Mouse (Mus musculus): ENCODE results near the gene Dtx3. TPM values are rescaled to one million over a fixed set of nuclear protein-coding genes. Genes with fewer than 3 reads are reported as not detected.

Dtx3 gene
- total RNA-seq, 1 experiment = 29.5 TPM

DNA sequence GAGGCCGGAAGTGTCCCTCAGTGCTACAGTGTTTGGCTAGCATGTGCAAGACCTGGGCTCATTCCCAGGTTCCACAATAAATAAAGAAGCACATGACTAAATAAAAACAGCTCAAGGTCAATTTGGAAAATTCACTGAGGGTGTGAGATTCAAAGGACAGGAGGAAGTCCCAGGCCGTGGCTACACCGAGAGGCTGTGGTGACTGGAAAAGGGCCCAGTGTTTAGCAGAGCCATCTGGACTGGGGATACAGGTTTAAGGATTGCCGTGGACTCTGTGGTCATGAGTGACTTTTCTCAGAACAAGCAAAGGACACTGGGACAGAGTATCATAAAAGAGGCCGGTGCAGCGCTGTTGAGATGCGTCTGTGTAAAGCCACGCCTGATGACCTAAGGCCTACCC, 17.7 kb upstream of the Dtx3 start:
- H3K27ac ChIP-seq (ENCODE audit: insufficient read depth, low read depth, low read length, poor library complexity, severe bottlenecking) = no peak overlapping the region
- in situ Hi-C loops (cut with MboI; ENCODE audit: low sequenced_read_pairs in 2 of 2, unreplicated experiment in 2 of 2) = no loop called here

DNA sequence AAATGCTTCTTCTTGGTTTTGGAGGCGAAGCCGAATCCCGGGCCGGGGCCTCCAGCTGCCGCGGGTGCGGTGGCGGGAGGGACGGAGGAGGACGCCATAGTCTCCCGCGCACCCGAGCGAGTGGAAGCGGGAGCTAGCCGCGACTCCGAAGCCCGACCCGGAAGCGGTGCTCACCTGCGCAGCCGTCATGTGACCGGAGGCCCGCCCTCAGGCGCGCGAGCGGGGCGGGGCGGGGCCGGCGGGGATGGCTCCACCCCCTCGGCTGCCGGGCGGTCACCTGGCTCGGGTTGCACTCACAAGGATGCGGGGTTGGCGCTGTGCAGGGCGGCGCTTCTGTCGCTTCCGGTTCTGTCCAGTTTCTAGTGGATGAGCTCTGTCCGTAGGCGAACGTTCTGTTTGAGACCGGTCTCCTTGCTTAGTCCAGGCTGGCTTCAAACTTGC, 15.9 kb upstream of the Dtx3 start, which contains the start of gene Pip4k2c:
TSS of gene Pip4k2c (minus strand) at position 172 of the 441 bp plus-strand sequence.
- peaks cover 9 to 11% of the 10 kb centered on the region in 2 experiments; a peak in 3 of 4 replicates for H3K4me1 ChIP-seq (ENCODE audit: control insufficient read depth in 2 of 2, insufficient read depth in 2 of 2, low read length in 2 of 2, poor library complexity in 1 of 2)
- peak; percentile 83 for DNase-seq (ENCODE audit: low read depth, low spot score)
- H3K9me3 ChIP-seq (ENCODE audit: control insufficient read depth, insufficient read depth, low read depth, low read length) = no peaks in the 10 kb centered on the region
- TF ChIP-seq HCFC1 (IDR thresholded peaks at IDR 0.05; ENCODE audit: borderline replicate concordance, insufficient read depth, low read length) (no peak; the same call in 1 of the 2 replicates), CHD2 (IDR thresholded peaks at IDR 0.05; ENCODE audit: low read depth, low read length) (no peak), MAFK (IDR thresholded peaks at IDR 0.05; ENCODE audit: insufficient read depth, low read depth, low read length) (no peak), ZNF384 (IDR thresholded peaks at IDR 0.05; ENCODE audit: low read depth, low read length) (no peak), ZC3H11A (IDR thresholded peaks at IDR 0.05; ENCODE audit: borderline replicate concordance, low read depth, low read length) (no peak)
- peak within 1 kb of the TSS; percentile 87 for H3K9ac ChIP-seq (ENCODE audit: insufficient read depth, low read depth, low read length, poor library complexity, severe bottlenecking)
- peak within 1 kb of the TSS; percentile 87 to 90 for H3K4me3 ChIP-seq (ENCODE audit: insufficient read depth in 1 of 2, low read depth in 1 of 2, low read length in 2 of 2, poor library complexity in 1 of 2, severe bottlenecking in 1 of 2)
- in situ Hi-C loops (cut with MboI; ENCODE audit: low sequenced_read_pairs in 2 of 2, unreplicated experiment in 2 of 2) = no loop called here
- H3K27ac ChIP-seq (ENCODE audit: insufficient read depth, low read depth, low read length, poor library complexity, severe bottlenecking) = peak within 1 kb of the TSS; percentile 64
- H3K36me3 ChIP-seq (ENCODE audit: control insufficient read depth, insufficient read depth, low read length, poor library complexity, severe bottlenecking) = peaks cover 19% of the 10 kb centered on the region

More for the DNA sequence above, 17.7 kb upstream of the Dtx3 start:
- TF ChIP-seq HCFC1 (IDR thresholded peaks at IDR 0.05; ENCODE audit: borderline replicate concordance, insufficient read depth, low read length) (no peak), MAFK (IDR thresholded peaks at IDR 0.05; ENCODE audit: insufficient read depth, low read depth, low read length) (no peak), ZNF384 (IDR thresholded peaks at IDR 0.05; ENCODE audit: low read depth, low read length) (no peak), CHD2 (IDR thresholded peaks at IDR 0.05; ENCODE audit: low read depth, low read length) (no peak)
- H3K9me3 ChIP-seq (ENCODE audit: control insufficient read depth, insufficient read depth, low read depth, low read length) = no peaks in the 10 kb centered on the region
- DNase-seq (ENCODE audit: low read depth, low spot score) = no peak
- H3K4me3 ChIP-seq (ENCODE audit: insufficient read depth in 1 of 2, low read depth in 1 of 2, low read length in 2 of 2, poor library complexity in 1 of 2, severe bottlenecking in 1 of 2) = no peak overlapping the region
- H3K9ac ChIP-seq (ENCODE audit: insufficient read depth, low read depth, low read length, poor library complexity, severe bottlenecking) = no peak overlapping the region
- H3K36me3 ChIP-seq (ENCODE audit: control insufficient read depth, insufficient read depth, low read length, poor library complexity, severe bottlenecking) = peaks cover 9% of the 10 kb centered on the region
- peaks cover 9 to 11% of the 10 kb centered on the region in 2 experiments; a peak in 3 of 4 replicates for H3K4me1 ChIP-seq (ENCODE audit: control insufficient read depth in 2 of 2, insufficient read depth in 2 of 2, low read length in 2 of 2, poor library complexity in 1 of 2)

DNA sequence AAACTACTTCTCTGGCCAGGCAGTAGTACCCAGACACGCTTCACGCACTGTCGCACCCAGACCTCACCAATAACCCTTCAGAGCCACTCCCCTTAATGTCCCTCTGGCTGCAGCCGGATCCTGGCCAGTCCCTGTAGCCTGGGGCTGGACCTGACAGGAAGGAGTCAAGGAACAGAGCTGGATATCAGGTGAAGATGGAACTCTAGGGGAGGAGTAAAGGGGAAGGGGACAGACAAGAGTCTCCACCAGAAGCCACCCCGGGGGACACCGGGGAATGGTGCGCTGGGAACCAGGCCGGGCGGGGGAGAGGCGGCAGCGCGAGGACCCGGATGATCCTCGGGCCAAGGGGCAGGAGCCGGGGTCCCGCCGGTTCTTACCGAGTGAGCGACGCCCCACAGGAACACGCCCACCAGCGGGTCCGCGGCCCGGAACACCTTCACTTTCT, 15.5 kb upstream of the Dtx3 start:
- H3K9ac ChIP-seq (ENCODE audit: insufficient read depth, low read depth, low read length, poor library complexity, severe bottlenecking) = peak overlapping the region; percentile 87
- H3K9me3 ChIP-seq (ENCODE audit: control insufficient read depth, insufficient read depth, low read depth, low read length) = no peaks in the 10 kb centered on the region
- H3K27ac ChIP-seq (ENCODE audit: insufficient read depth, low read depth, low read length, poor library complexity, severe bottlenecking) = peak overlapping the region; percentile 64
- H3K36me3 ChIP-seq (ENCODE audit: control insufficient read depth, insufficient read depth, low read length, poor library complexity, severe bottlenecking) = peaks cover 23% of the 10 kb centered on the region
- DNase-seq (ENCODE audit: low read depth, low spot score) = no peak
- TF ChIP-seq ZC3H11A (IDR thresholded peaks at IDR 0.05; ENCODE audit: borderline replicate concordance, low read depth, low read length) (no peak), HCFC1 (IDR thresholded peaks at IDR 0.05; ENCODE audit: borderline replicate concordance, insufficient read depth, low read length) (no peak), MAFK (IDR thresholded peaks at IDR 0.05; ENCODE audit: insufficient read depth, low read depth, low read length) (no peak), CHD2 (IDR thresholded peaks at IDR 0.05; ENCODE audit: low read depth, low read length) (no peak), ZNF384 (IDR thresholded peaks at IDR 0.05; ENCODE audit: low read depth, low read length) (no peak)
- peaks cover 9 to 11% of the 10 kb centered on the region in 2 experiments; a peak in 3 of 4 replicates for H3K4me1 ChIP-seq (ENCODE audit: control insufficient read depth in 2 of 2, insufficient read depth in 2 of 2, low read length in 2 of 2, poor library complexity in 1 of 2)
- in situ Hi-C loops (cut with MboI; ENCODE audit: low sequenced_read_pairs in 2 of 2, unreplicated experiment in 2 of 2) = no loop called here
- peak overlapping the region; percentile 87 to 90 for H3K4me3 ChIP-seq (ENCODE audit: insufficient read depth in 1 of 2, low read depth in 1 of 2, low read length in 2 of 2, poor library complexity in 1 of 2, severe bottlenecking in 1 of 2)

DNA sequence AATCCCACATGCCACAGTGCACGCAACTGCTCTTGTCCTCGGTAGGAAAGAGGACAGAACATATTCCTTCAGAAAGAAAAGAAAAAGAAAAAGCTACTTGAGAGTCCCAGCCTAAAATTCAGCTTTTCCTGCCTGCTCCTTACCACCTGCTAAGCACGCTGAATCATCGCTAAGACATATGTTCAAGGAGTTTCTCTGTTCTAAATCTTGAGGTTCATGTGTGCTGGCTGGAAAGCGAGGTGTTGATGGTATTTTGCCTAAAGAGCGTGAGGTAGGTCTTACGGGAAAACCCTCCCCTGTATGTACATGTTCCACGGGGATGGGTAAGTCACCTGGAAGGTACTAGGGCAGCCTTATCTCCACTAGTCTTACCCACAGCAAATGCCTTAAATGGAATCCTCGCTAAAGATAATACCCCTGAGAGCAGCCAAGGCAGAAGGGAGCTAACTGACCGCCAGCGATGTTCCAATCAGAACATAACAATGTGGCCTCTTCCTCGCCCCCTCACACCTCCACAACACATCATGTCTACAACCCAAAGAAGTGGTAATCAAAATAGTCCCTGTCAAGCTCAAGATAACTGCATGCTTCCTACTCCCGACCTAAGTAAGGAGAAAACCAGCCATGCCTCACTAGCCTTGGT, 14.5 kb upstream of the Dtx3 start:
- Histone ChIP-seq H3K9ac (ENCODE audit: insufficient read depth, low read depth, low read length, poor library complexity, severe bottlenecking) (peak overlapping the region; percentile 87; the same call in 1 of the 2 replicates), H3K9me3 (ENCODE audit: control insufficient read depth, insufficient read depth, low read depth, low read length) (no peaks in the 10 kb centered on the region), H3K36me3 (ENCODE audit: control insufficient read depth, insufficient read depth, low read length, poor library complexity, severe bottlenecking) (peaks cover 30% of the 10 kb centered on the region), H3K4me1 (ENCODE audit: control insufficient read depth in 2 of 2, insufficient read depth in 2 of 2, low read length in 2 of 2, poor library complexity in 1 of 2) (peaks cover 9 to 17% of the 10 kb centered on the region in 2 experiments; a peak in 3 of 4 replicates), H3K4me3 (ENCODE audit: insufficient read depth in 1 of 2, low read depth in 1 of 2, low read length in 2 of 2, poor library complexity in 1 of 2, severe bottlenecking in 1 of 2) (peak overlapping the region; percentile 87 to 90), H3K27ac (ENCODE audit: insufficient read depth, low read depth, low read length, poor library complexity, severe bottlenecking) (no peak overlapping the region)
- no peak for TF ChIP-seq MAFK (IDR thresholded peaks at IDR 0.05; ENCODE audit: insufficient read depth, low read depth, low read length)
- TF ChIP-seq HCFC1 (IDR thresholded peaks at IDR 0.05; ENCODE audit: borderline replicate concordance, insufficient read depth, low read length) = no peak
- TF ChIP-seq CHD2 (IDR thresholded peaks at IDR 0.05; ENCODE audit: low read depth, low read length) = no peak
- no peak for TF ChIP-seq ZC3H11A (IDR thresholded peaks at IDR 0.05; ENCODE audit: borderline replicate concordance, low read depth, low read length)
- TF ChIP-seq ZNF384 (IDR thresholded peaks at IDR 0.05; ENCODE audit: low read depth, low read length) = no peak
- no peak for DNase-seq (ENCODE audit: low read depth, low spot score)
- in situ Hi-C loops (cut with MboI; ENCODE audit: low sequenced_read_pairs in 2 of 2, unreplicated experiment in 2 of 2) = no loop called here

Data from ES-E14 (cell line).